Mouse (Mus musculus) midbrain, postnatal 0 days (tissue): ENCODE results near the gene Sqstm1. TPM values are rescaled to one million over a fixed set of nuclear protein-coding genes. Genes with fewer than 3 reads are reported as not detected.

ENCODE experiments used
- ATAC-seq: fragments of 200-750 bp; cut with Nextera tagmentation; 2 replicates; pipeline ENCODE4 v1.8.0; 2017; ENCODE audit warnings: moderate number of reproducible peaks, mild to moderate bottlenecking, moderate TSS enrichment, moderate library complexity; ENCODE audit not compliant: low FRiP score
- DNase-seq: peaks from one replicate; pipeline ENCODE4 v3.0.0-alpha.2; 2015; ENCODE audit warnings: low spot score
- H3K27ac ChIP-seq: fragments of 300-500 bp; sonication (generic); 2 replicates; pipeline ENCODE4 v1.5.1; 2014; ENCODE audit warnings: low read depth, mild to moderate bottlenecking, low read length, mixed read lengths
- H3K27me3 ChIP-seq: fragments of 300-500 bp; sonication (generic); 2 replicates; pipeline ENCODE4 v1.6.1; 2014; ENCODE audit warnings: low read length, control low read depth, mixed read lengths; ENCODE audit not compliant: insufficient read depth
- H3K36me3 ChIP-seq: fragments of 300-500 bp; sonication (generic); 2 replicates; pipeline ENCODE4 v1.6.1; 2014; ENCODE audit warnings: low read length, control low read depth, mixed read lengths; ENCODE audit not compliant: insufficient read depth
- H3K4me1 ChIP-seq: fragments of 300-500 bp; sonication (generic); 2 replicates; pipeline ENCODE4 v1.6.1; 2014; ENCODE audit warnings: mild to moderate bottlenecking, control low read depth, antibody characterized with exemption, low read length, mixed read lengths; ENCODE audit not compliant: insufficient read depth
- H3K4me2 ChIP-seq: fragments of 300-500 bp; sonication (generic); 2 replicates; pipeline ENCODE4 v1.6.1; 2014; ENCODE audit warnings: low read depth, mild to moderate bottlenecking, low read length, mixed read lengths; ENCODE audit not compliant: poor library complexity, severe bottlenecking
- H3K4me3 ChIP-seq: fragments of 300-500 bp; sonication (generic); 2 replicates; pipeline ENCODE4 v1.5.1; 2014; ENCODE audit warnings: low read depth, mild to moderate bottlenecking, low read length, moderate library complexity
- H3K9ac ChIP-seq: fragments of 300-500 bp; sonication (generic); replicated peaks from 2 replicates; pipeline ENCODE4 v1.6.1; 2014; ENCODE audit warnings: mild to moderate bottlenecking, low read length, moderate library complexity, mixed read lengths; ENCODE audit not compliant: poor library complexity, severe bottlenecking
- H3K9me3 ChIP-seq: fragments of 300-500 bp; sonication (generic); 2 replicates; pipeline ENCODE4 v1.6.1; 2016; ENCODE audit warnings: low read length, control low read depth
- CTCF ChIP-seq: IDR thresholded peaks from 2 replicates; pipeline ENCODE4 v1.5.1; 2016; ENCODE audit warnings: antibody characterized with exemption, mild to moderate bottlenecking
- WGBS: fragments of 180-500 bp; shearing (Covaris S2); extraction: QIAGEN DNeasy Blood & Tissue Kit; methylation state at CpG from one replicate; pipeline ENCODE4 v1.1.7; 2014; 5-methylcytosine and 5-hydroxymethylcytosine counted together
- polyA plus RNA-seq: library from polyadenylated mRNA; unstranded; fragments of >200 nt; fragmentation: Nextera tagmentation; extraction: Ambion mirVana; gene quantifications from 2 replicates; pipeline ENCODE4 v1.2.1, GENCODE M21; 2015
- total RNA-seq: library from RNA; depleted of rRNA; stranded (reverse); fragments of >200 nt; gene quantifications from 2 replicates; pipeline ENCODE4 v1.2.3, GENCODE M21; 2014

The Sqstm1 gene
- total and polyA plus RNA-seq, 2 experiments from 2014 or later = 335 to 455 TPM

DNA sequence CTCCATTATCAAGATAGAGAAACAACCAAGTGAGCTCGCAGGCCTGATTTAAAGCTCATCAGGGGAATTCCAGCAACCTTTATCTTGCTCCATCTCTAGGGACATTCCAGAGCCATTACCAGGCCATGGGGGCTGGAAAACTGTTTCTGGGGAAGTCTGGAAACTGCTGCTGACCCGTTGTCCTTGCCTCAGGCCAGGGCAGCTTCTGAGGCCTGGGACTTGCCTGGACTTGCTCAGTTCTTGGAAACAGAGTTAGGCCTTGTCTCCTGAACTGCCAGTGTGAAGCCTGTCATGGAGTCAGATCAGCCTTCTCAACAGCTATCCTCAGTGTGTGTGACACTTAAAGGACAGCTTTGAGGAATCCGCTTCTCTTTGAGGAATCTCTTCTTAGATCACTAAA is 41.5 kb upstream of the Sqstm1 start:
- Histone ChIP-seq H3K9me3 (no peaks in the 10 kb centered on the region), H3K27me3 (no peaks in the 10 kb centered on the region), H3K4me1 (no peaks in the 10 kb centered on the region), H3K4me3 (no peak overlapping the region), H3K9ac (no peak overlapping the region), H3K27ac (no peak overlapping the region), H3K36me3 (peaks cover 9% of the 10 kb centered on the region; the same call in 1 of the 2 replicates), H3K4me2 (no peak overlapping the region)
- WGBS = 76% methylated on average over 3 of the region's 3 CpGs
- no peak for DNase-seq
- no peak for ATAC-seq
- TF ChIP-seq CTCF = no peak

DNA sequence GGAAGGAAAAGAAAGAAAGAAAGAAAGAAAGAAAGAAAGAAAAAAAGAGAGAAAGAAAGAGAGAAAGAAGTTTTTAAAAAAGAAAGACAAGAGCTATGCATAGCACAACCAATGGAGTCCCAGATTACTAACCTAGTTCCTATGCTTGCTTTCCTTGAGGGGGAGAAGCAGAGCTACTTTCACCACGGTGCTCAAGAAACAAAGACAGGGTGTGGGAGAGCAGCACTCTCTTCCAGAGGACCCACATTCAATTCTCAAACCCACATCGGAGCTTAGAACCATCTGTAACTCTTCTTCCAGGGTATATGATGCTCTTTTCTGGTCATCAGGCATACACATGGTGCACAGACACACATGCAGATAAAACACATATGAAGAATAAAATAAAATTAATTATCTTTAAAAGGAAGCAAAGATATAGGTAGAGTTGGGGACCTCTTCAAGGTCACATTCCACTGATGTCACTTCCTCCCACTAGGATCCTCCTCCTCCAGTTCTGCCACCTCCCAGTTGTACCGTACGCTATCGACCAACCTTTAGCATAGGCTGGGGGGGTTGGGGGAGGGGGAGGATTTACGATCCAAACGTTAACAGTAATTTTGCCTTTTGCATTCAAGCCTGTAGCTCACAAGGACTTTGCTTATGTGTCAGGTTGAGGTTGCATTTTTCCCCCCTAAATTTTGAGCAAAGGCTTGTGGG is 38.0 kb upstream of the Sqstm1 start:
- Histone ChIP-seq H3K9ac (no peak overlapping the region), H3K4me1 (no peaks in the 10 kb centered on the region), H3K27ac (no peak overlapping the region), H3K4me3 (no peak overlapping the region), H3K9me3 (no peaks in the 10 kb centered on the region), H3K36me3 (no peaks in the 10 kb centered on the region), H3K4me2 (no peak overlapping the region), H3K27me3 (no peaks in the 10 kb centered on the region)
- ATAC-seq (no peak), DNase-seq (no peak)
- TF ChIP-seq CTCF = no peak
- 81% methylated on average over 7 of the region's 7 CpGs for WGBS

DNA sequence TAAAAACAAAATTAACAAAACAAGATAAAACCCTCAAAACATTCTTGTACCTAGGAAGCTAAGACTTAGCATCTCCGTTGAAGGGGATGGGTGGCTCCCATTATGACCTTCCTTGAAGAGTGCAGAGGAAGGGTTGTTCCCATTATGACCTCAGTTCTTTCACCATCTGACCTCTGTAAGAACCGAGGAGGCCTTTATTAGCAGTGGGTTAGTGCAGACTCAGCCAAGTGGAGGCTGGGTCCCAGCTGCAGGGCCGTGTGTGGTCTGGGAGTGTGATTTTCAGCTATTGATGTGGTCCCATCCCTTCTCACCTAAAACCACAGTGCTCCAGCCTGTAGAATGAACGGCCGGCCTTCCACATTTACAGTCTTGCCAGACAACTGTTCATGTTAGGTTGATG is 34.6 kb upstream of the Sqstm1 start:
- no peak for TF ChIP-seq CTCF
- Histone ChIP-seq H3K27me3 (no peaks in the 10 kb centered on the region), H3K4me2 (no peak overlapping the region), H3K9ac (no peak overlapping the region), H3K9me3 (no peaks in the 10 kb centered on the region), H3K36me3 (no peaks in the 10 kb centered on the region), H3K27ac (no peak overlapping the region), H3K4me1 (no peaks in the 10 kb centered on the region), H3K4me3 (no peak overlapping the region)
- DNase-seq = no peak
- WGBS = 74% methylated on average over 5 of the region's 5 CpGs
- no peak for ATAC-seq

DNA sequence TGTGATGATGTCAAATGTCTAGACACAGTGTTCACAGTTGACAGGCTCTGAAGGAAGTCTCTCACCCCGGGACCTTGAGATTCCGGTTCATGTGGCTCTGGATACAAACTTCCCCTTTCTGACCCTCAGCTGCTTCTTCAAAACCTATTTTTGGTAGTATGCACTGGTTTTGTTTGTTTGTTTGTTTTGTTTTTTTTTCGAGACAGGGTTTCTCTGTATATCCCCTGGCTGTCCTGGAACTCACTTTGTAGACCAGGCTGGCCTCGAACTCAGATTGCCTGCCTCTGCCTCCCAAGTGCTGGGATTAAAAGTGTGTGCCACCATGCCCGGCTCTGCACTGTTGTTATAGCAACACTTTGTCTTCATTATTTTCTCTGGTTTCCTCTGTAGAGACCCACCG is 33.3 kb upstream of the Sqstm1 start:
- WGBS = 76% methylated on average over 6 of the region's 6 CpGs
- Histone ChIP-seq H3K4me2 (no peak overlapping the region), H3K36me3 (no peaks in the 10 kb centered on the region), H3K27ac (no peak overlapping the region), H3K9ac (no peak overlapping the region), H3K9me3 (no peaks in the 10 kb centered on the region), H3K4me1 (no peaks in the 10 kb centered on the region), H3K4me3 (no peak overlapping the region), H3K27me3 (no peaks in the 10 kb centered on the region)
- no peak for TF ChIP-seq CTCF
- no peak for ATAC-seq
- DNase-seq = no peak

DNA sequence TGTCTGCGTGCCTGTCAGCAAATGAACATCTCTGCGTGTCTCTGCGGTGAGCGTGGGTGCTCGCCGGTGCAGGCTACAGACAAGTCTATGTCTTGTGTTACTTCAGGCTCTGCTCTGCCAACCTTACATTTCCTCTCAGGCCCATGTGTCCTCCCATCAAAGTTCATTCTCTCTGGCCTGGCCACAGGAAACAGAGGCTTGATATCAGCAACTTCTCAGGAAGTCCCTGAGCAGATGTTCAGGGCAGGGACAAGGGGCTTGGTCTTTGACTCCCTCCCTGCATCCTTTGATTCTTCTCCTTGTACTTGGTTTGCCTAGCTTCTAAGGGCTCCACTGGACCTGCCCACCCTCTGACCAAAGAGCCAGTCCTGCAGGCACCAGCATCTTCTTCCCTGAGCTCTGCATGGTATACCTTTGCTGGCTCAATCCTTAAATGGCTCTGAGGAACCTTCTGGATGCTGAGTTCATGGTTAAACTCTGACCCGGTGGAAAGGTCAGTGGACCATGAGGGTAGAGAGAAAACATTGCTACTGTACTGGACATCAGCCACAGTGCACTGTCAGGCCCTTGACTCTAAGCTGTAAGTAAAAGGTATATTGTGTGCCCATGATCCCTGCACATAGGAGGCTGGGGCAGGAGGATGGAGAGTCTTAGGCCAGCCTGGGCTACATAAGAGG is 29.7 kb upstream of the Sqstm1 start:
- no peak for ATAC-seq
- Histone ChIP-seq H3K9ac (no peak overlapping the region), H3K36me3 (0 out of 2 replicates have a peak, but pooled peaks cover 1% of the 10 kb centered on the region), H3K27me3 (peaks cover 3% of the 10 kb centered on the region; the same call in 1 of the 2 replicates), H3K27ac (no peak overlapping the region), H3K4me2 (no peak overlapping the region), H3K9me3 (no peaks in the 10 kb centered on the region), H3K4me3 (no peak overlapping the region), H3K4me1 (0 out of 2 replicates have a peak, but pooled peaks cover 5% of the 10 kb centered on the region)
- WGBS = 93% methylated on average over 7 of the region's 7 CpGs
- TF ChIP-seq CTCF = no peak
- no peak for DNase-seq
